ENCODE assay signal across 10 mouse cellular contexts in the genomic region with DNA sequence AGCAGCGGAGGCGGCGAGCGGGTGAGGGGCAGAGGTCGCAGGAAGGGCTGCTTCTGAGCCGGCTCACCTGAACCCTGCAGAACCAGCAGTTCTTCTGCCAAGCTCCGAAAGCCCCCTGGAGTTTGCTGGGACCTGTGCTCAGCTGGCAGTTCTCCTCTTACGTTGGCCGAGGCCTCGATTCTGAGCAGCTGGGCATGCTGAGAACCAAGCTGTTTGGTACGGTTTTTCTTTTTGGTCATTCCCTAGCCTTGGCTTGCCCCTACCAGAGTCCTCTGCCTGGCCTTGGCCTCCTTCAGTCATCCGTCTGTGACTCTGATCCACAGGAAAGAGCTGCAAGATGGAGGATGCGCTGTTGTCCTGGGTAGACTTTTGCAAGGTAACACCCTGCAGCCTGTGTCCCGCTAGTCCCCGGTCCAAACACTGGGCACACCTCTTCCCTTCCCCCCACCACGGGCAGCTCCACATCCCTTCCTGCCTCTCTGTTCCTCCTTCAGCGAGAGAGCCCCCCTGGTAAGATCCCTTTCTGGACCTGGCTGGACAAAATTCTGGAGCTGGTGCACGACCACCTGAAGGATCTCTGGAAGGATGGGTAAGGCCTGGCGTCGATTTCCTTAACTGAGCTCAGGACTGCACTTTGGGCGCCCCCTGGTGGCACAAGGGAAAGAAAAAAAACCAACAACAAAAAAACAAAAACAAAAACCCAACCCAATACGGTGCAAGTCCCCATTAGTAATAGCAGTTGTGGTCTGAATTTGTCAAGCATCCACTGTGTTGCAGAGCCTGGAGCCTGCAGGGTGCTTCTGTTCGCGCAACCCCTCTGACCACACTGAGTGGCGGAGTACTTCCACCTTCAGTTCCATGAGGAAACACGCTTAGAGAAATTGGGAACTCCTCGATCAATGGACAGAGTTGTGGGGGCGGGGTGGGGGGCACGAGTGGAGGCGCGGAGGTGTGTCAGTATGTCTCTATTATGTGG. TPM values are rescaled to one million over a fixed set of nuclear protein-coding genes. Genes with fewer than 3 reads are reported as not detected.
DNase-seq lines count a peak whose midpoint lies in the region; ATAC-seq and TF ChIP-seq lines count a peak whose summit lies in the region.
"Had no signal": no experiment of that assay in that cellular context is flagged by ENCODE, and none has a peak within 500 bp of the region (broad histone marks: within the 10 kb centered on the region; RNA-seq: fewer than 3 reads in every experiment).

No protein-coding gene starts in this region.

- no peak overlapping the region for H3K4me3 ChIP-seq in kidney, embryonic 14.5 days (ENCODE audit: low read length)
- H3K4me3 ChIP-seq in embryonic facial prominence, embryonic 10.5 days = no peak overlapping the region
- H3K4me3 ChIP-seq in heart, postnatal 0 days (ENCODE audit: low read depth, low read length) = no peak overlapping the region
- H3K4me3 ChIP-seq: embryonic facial prominence, embryonic 13.5 days; neural tube, embryonic 12.5 days had no signal

- no peak overlapping the region for H3K4me2 ChIP-seq in kidney, embryonic 14.5 days (replicated peaks; ENCODE audit: low read depth, low read length)
- H3K4me2 ChIP-seq in heart, postnatal 0 days (ENCODE audit: low read depth, low read length) = no peak overlapping the region
- H3K4me2 ChIP-seq: embryonic facial prominence, embryonic 13.5 days; neural tube, embryonic 12.5 days had no signal

- H3K9ac ChIP-seq in kidney, embryonic 14.5 days (ENCODE audit: low read depth, low read length) = no peak overlapping the region; the same call in 1 of the 2 replicates
- H3K9ac ChIP-seq in heart, postnatal 0 days (replicated peaks; ENCODE audit: low read depth, low read length) = no peak overlapping the region
- H3K9ac ChIP-seq: embryonic facial prominence, embryonic 13.5 days; neural tube, embryonic 12.5 days had no signal

- no peaks in the 10 kb centered on the region for H3K9me3 ChIP-seq in kidney, embryonic 14.5 days (ENCODE audit: control insufficient read depth, low read length)
- no peaks in the 10 kb centered on the region for H3K9me3 ChIP-seq in embryonic facial prominence, embryonic 10.5 days
- H3K9me3 ChIP-seq in heart, postnatal 0 days (replicated peaks; ENCODE audit: control insufficient read depth, low read length) = no peaks in the 10 kb centered on the region
- H3K9me3 ChIP-seq: embryonic facial prominence, embryonic 13.5 days; neural tube, embryonic 12.5 days had no signal

- TF ChIP-seq CTCF in heart, postnatal 0 days (IDR thresholded peaks at IDR 0.05; ENCODE audit: low read depth) = peak; percentile 66

- peak; percentile 45 for DNase-seq in kidney, adult 11 months
- DNase-seq in adrenal gland, postnatal 4 days (ENCODE audit: low spot score in 2 of 2) = peak; percentile 45 to 53
- peak; percentile 80 for DNase-seq in embryonic facial prominence, embryonic 10.5 days (ENCODE audit: low spot score)
- DNase-seq in heart, postnatal 0 days (ENCODE audit: low spot score) = peak; percentile 21
- DNase-seq in left cerebral cortex, postnatal 10 days (ENCODE audit: extremely low spot score in 1 of 2, low spot score in 2 of 2) = peak; percentile 44 to 74
- DNase-seq in spleen, adult 12 weeks (ENCODE audit: low spot score) = peak; percentile 55

- TF ChIP-seq EP300 in heart, postnatal 0 days (IDR thresholded peaks at IDR 0.05; ENCODE audit: low read depth) = no peak

- intact Hi-C loops in left cerebral cortex, postnatal 10 days (cut with DNase I) = loop anchor here (5.0 kb wide), 1 partner anchor 72 kb away; a partner anchor contains a TSS

- H3K4me1 ChIP-seq in kidney, embryonic 14.5 days (ENCODE audit: control insufficient read depth, insufficient read depth, low read length) = no peaks in the 10 kb centered on the region
- peaks cover 10% of the 10 kb centered on the region for H3K4me1 ChIP-seq in embryonic facial prominence, embryonic 10.5 days
- H3K4me1 ChIP-seq in heart, postnatal 0 days (ENCODE audit: control insufficient read depth, insufficient read depth) = no peaks in the 10 kb centered on the region
- H3K4me1 ChIP-seq: neural tube, embryonic 12.5 days had no signal

- H3K27ac ChIP-seq in kidney, embryonic 14.5 days (ENCODE audit: low read depth, low read length) = no peak overlapping the region
- H3K27ac ChIP-seq in embryonic facial prominence, embryonic 10.5 days (replicated peaks) = no peak overlapping the region
- H3K27ac ChIP-seq in heart, postnatal 0 days (ENCODE audit: low read depth) = no peak overlapping the region
- H3K27ac ChIP-seq: embryonic facial prominence, embryonic 13.5 days; neural tube, embryonic 12.5 days had no signal

- 62% methylated on average over 31 of the region's 31 CpGs for WGBS in kidney, embryonic 14.5 days
- 65% methylated on average over 31 of the region's 31 CpGs for WGBS in embryonic facial prominence, embryonic 10.5 days
- 64% methylated on average over 31 of the region's 31 CpGs for WGBS in heart, postnatal 0 days

- no peaks in the 10 kb centered on the region for H3K27me3 ChIP-seq in kidney, embryonic 14.5 days (ENCODE audit: control insufficient read depth, insufficient read depth, low read length)
- no peaks in the 10 kb centered on the region for H3K27me3 ChIP-seq in embryonic facial prominence, embryonic 10.5 days (replicated peaks; ENCODE audit: low read depth, poor library complexity, severe bottlenecking)
- H3K27me3 ChIP-seq in heart, postnatal 0 days (ENCODE audit: control insufficient read depth, insufficient read depth, low read length) = no peaks in the 10 kb centered on the region
- H3K27me3 ChIP-seq: embryonic facial prominence, embryonic 13.5 days; neural tube, embryonic 12.5 days had no signal

- no peak for ATAC-seq in kidney, embryonic 14.5 days (ENCODE audit: low FRiP score, low TSS enrichment)
- no peak for ATAC-seq in heart, postnatal 0 days (ENCODE audit: insufficient read depth, low read depth)
- peak; percentile 64 for ATAC-seq in megakaryocyte-erythroid progenitor cell, adult 5-6 weeks (replicated peaks; ENCODE audit: low FRiP score, low TSS enrichment, poor library complexity, severe bottlenecking)

- peaks cover 44% of the 10 kb centered on the region for H3K36me3 ChIP-seq in kidney, embryonic 14.5 days (ENCODE audit: control insufficient read depth, insufficient read depth, low read length)
- peaks cover 74% of the 10 kb centered on the region for H3K36me3 ChIP-seq in embryonic facial prominence, embryonic 10.5 days (replicated peaks)
- peaks cover 90% of the 10 kb centered on the region for H3K36me3 ChIP-seq in heart, postnatal 0 days (replicated peaks; ENCODE audit: control insufficient read depth, insufficient read depth, low read length)

RNA-seq across cellular contexts. Expression of a gene that starts 13.5 kb away (rescaled TPM):
- polyA plus RNA-seq in kidney, embryonic 14.5 days (2014; fragmentation: Nextera tagmentation; extraction: Ambion mirVana) = 8.4 and 11.8 TPM in 2 replicates
- total RNA-seq in adrenal gland, postnatal 4 days (2021) = 10 to 100 TPM; 41.5 to 45.9 TPM
- 14.3 and 15.3 TPM in 2 replicates for polyA plus RNA-seq in embryonic facial prominence, embryonic 10.5 days (2016; fragmentation: Nextera tagmentation; extraction: Ambion mirVana)
- 8.2 and 10.0 TPM in 2 replicates for total RNA-seq in heart, postnatal 0 days (2014; rRNA removed; ENCODE audit: low replicate concordance)
- polyA plus RNA-seq in heart, postnatal 0 days (2015; fragmentation: Nextera tagmentation; extraction: Ambion mirVana) = 6.0 and 6.2 TPM in 2 replicates
- total RNA-seq in left cerebral cortex, postnatal 10 days (2021) = 10 to 100 TPM; 20.2 to 26.0 TPM
- 24.3 and 35.7 TPM in 2 replicates for total RNA-seq in megakaryocyte-erythroid progenitor cell, adult 5-6 weeks (2014; fragmentation: Nextera tagmentation)
- 8.1 and 9.0 TPM in 2 replicates for total RNA-seq in megakaryocyte-erythroid progenitor cell, adult 5-6 weeks (2017)

RNA-seq across cellular contexts. Expression of a gene that starts 14.7 kb away (rescaled TPM):
- 0.24 and 0.29 TPM in 2 replicates for polyA plus RNA-seq in kidney, embryonic 14.5 days (2014; fragmentation: Nextera tagmentation; extraction: Ambion mirVana)
- total RNA-seq in adrenal gland, postnatal 4 days (2021) = not detected
- polyA plus RNA-seq in embryonic facial prominence, embryonic 10.5 days (2016; fragmentation: Nextera tagmentation; extraction: Ambion mirVana) = 0.13 TPM in 1 of 2 replicates, not detected in the other
- total RNA-seq in heart, postnatal 0 days (2014; rRNA removed; ENCODE audit: low replicate concordance) = 6.6 and 6.8 TPM in 2 replicates
- 4.7 and 5.2 TPM in 2 replicates for polyA plus RNA-seq in heart, postnatal 0 days (2015; fragmentation: Nextera tagmentation; extraction: Ambion mirVana)
- under 1 TPM; 0.43 to 0.58 TPM for total RNA-seq in left cerebral cortex, postnatal 10 days (2021)
- not detected in 2 replicates for total RNA-seq in megakaryocyte-erythroid progenitor cell, adult 5-6 weeks (2014; fragmentation: Nextera tagmentation)
- total RNA-seq in megakaryocyte-erythroid progenitor cell, adult 5-6 weeks (2017) = not detected in 2 replicates

RNA-seq across cellular contexts. Expression of a gene that starts 15.4 kb away (rescaled TPM):
- not detected in 2 replicates for polyA plus RNA-seq in kidney, embryonic 14.5 days (2014; fragmentation: Nextera tagmentation; extraction: Ambion mirVana)
- 10 to 100 TPM; 13.3 to 76.4 TPM for total RNA-seq in adrenal gland, postnatal 4 days (2021)
- 0.11 TPM in 1 of 2 replicates, not detected in the other for polyA plus RNA-seq in embryonic facial prominence, embryonic 10.5 days (2016; fragmentation: Nextera tagmentation; extraction: Ambion mirVana)
- total RNA-seq in heart, postnatal 0 days (2014; rRNA removed; ENCODE audit: low replicate concordance) = not detected in 2 replicates
- not detected in 2 replicates for polyA plus RNA-seq in heart, postnatal 0 days (2015; fragmentation: Nextera tagmentation; extraction: Ambion mirVana)
- total RNA-seq in left cerebral cortex, postnatal 10 days (2021) = not detected
- not detected in 2 replicates for total RNA-seq in megakaryocyte-erythroid progenitor cell, adult 5-6 weeks (2014; fragmentation: Nextera tagmentation)
- total RNA-seq in megakaryocyte-erythroid progenitor cell, adult 5-6 weeks (2017) = not detected in 2 replicates
- polyA plus RNA-seq: embryonic facial prominence, embryonic 13.5 days; neural tube, embryonic 12.5 days had no signal

RNA-seq across cellular contexts. Expression of a gene that starts 19.2 kb away (rescaled TPM):
- polyA plus RNA-seq in kidney, embryonic 14.5 days (2014; fragmentation: Nextera tagmentation; extraction: Ambion mirVana) = 32.6 and 44.0 TPM in 2 replicates
- total RNA-seq in adrenal gland, postnatal 4 days (2021) = 10 to 100 TPM; 43.6 to 45.3 TPM
- 42.9 and 43.3 TPM in 2 replicates for polyA plus RNA-seq in embryonic facial prominence, embryonic 10.5 days (2016; fragmentation: Nextera tagmentation; extraction: Ambion mirVana)
- total RNA-seq in heart, postnatal 0 days (2014; rRNA removed; ENCODE audit: low replicate concordance) = 19.6 and 24.1 TPM in 2 replicates
- 12.5 and 13.4 TPM in 2 replicates for polyA plus RNA-seq in heart, postnatal 0 days (2015; fragmentation: Nextera tagmentation; extraction: Ambion mirVana)
- 10 to 100 TPM; 13.0 to 14.1 TPM for total RNA-seq in left cerebral cortex, postnatal 10 days (2021)
- total RNA-seq in megakaryocyte-erythroid progenitor cell, adult 5-6 weeks (2014; fragmentation: Nextera tagmentation) = 37.0 and 40.7 TPM in 2 replicates
- total RNA-seq in megakaryocyte-erythroid progenitor cell, adult 5-6 weeks (2017) = 14.2 and 18.0 TPM in 2 replicates

RNA-seq across cellular contexts. Expression of a gene that starts 30.0 kb away (rescaled TPM):
- polyA plus RNA-seq in kidney, embryonic 14.5 days (2014; fragmentation: Nextera tagmentation; extraction: Ambion mirVana) = 0.29 and 0.70 TPM in 2 replicates
- 1 to 10 TPM in 1 of 2 experiments, not detected in 1; 4.7 TPM for total RNA-seq in adrenal gland, postnatal 4 days (2021)
- polyA plus RNA-seq in embryonic facial prominence, embryonic 10.5 days (2016; fragmentation: Nextera tagmentation; extraction: Ambion mirVana) = 0.49 and 0.69 TPM in 2 replicates
- not detected in 2 replicates for total RNA-seq in heart, postnatal 0 days (2014; rRNA removed; ENCODE audit: low replicate concordance)
- polyA plus RNA-seq in heart, postnatal 0 days (2015; fragmentation: Nextera tagmentation; extraction: Ambion mirVana) = 0.14 TPM in 1 of 2 replicates, not detected in the other
- total RNA-seq in left cerebral cortex, postnatal 10 days (2021) = not detected
- total RNA-seq in megakaryocyte-erythroid progenitor cell, adult 5-6 weeks (2014; fragmentation: Nextera tagmentation) = 1.3 and 1.7 TPM in 2 replicates
- not detected in 2 replicates for total RNA-seq in megakaryocyte-erythroid progenitor cell, adult 5-6 weeks (2017)

Comparison
In these comparisons a context has a peak if more than half of its experiments do, and no peak if none do; other contexts are left out.
1. DNase-seq: peak in every context shown above with its lines; median percentile 80 in embryonic facial prominence, embryonic 10.5 days; 59 in left cerebral cortex, postnatal 10 days; 55 in spleen, adult 12 weeks; 49 in adrenal gland, postnatal 4 days; 45 in kidney, adult 11 months; 21 in heart, postnatal 0 days.
2. RNA of a gene that starts 15.4 kb away (total RNA-seq): 13.3 to 76.4 TPM in adrenal gland, postnatal 4 days; not detected in left cerebral cortex, postnatal 10 days, not detected in heart, postnatal 0 days and not detected in megakaryocyte-erythroid progenitor cell, adult 5-6 weeks; every median in the first group is over 10 times any median in the second.